Mouse (Mus musculus): Measurements from ENCODE around the gene Scarb1. TPM values are rescaled to one million over a fixed set of nuclear protein-coding genes. Genes with fewer than 3 reads are reported as not detected.

Gene Scarb1
- polyA plus RNA-seq, 1 experiment = 13.2 TPM

DNA sequence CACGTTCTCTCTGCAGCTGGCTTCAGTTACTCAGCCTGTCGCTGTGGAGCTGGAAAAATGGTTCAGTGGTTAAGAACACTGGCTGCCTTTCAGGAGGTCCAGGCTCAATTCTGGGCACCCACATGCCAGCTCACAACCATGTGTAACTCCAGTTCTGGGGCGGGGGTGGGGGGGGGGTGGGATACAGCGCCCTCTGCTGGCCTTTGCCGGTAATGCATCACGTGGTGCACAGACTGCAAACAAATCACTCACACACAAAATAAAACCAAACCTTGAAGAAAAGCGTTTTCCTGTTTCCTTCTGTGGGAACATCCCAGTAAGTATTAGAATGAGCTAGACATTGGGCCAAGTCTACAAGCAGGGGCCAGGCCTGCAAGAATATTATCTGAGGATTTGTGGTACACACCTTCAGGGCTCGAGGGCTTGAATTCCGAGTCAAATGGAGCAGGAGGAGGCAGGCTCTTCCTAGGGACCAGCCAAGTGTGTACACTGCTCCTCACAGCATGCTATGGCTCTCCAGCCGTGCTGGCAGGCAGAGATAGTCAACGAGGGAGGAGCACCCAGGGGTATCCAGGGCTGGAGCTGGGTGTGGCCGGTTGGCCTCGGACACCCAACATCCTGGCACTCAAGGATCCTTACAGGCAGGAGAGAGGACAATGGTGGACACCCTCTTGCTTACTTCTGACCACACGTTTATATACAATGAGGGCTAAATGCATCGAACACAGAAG, 88.8 kb downstream of the Scarb1 start:
- 32% methylated on average over 15 of the region's 15 CpGs for WGBS
- no peak for DNase-seq (ENCODE audit: low read depth, low spot score)

DNA sequence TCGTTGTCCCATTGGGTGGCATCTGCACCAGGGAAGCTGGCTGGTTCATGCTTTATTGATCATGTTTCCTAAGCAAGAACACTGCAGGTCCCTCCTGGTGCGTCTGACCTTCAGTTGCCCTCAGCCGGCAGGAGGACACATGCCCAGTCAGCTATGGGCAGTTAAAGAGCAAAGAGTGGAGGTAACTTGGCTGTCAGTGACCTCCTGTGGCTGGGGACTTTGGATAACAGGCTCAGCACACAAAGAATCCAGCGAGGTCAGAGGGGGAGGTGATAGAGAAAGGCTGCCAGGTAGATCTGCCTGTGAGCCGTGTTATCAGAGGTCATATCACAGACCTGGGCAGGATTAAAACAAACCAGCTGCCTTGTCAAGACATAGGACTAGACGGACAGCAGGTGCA, 91.7 kb downstream of the Scarb1 start:
- no peak for DNase-seq (ENCODE audit: low read depth, low spot score)
- WGBS = 48% methylated on average over 6 of the region's 6 CpGs

DNA sequence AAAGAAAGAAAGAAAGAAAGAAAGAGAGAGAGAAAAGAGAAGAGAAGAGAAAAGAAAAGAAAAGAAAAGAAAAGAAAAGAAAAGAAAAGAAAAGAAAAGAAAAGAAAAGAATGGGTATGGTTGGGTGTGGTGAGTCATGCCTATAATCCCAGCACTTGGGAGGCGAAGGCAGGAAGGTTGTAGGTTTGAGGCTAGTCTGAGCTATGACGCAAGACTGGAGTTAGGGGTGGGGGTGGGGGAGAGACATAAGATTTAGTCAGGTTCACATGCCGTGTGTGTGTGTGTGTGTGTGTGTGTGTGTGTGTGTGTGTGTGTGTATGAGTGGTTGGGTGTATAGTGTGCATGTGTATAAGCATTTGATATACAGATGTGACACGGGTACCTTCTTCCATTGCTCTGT, 94.2 kb downstream of the Scarb1 start:
- no peak for DNase-seq (ENCODE audit: low read depth, low spot score)
- WGBS = 81% methylated on average over 4 of the region's 4 CpGs

- DNase-seq (ENCODE audit: low read depth, low spot score) = no peak
- 4% methylated on average over 27 of the region's 27 CpGs for WGBS
Measured at GRCm38 (mm10) chr5:125245534-125246151, 95.3 kb downstream of the Scarb1 start.

GRCm38 (mm10) chr5:125244825-125245533, 95.9 kb downstream of the Scarb1 start:
- no peak for DNase-seq (ENCODE audit: low read depth, low spot score)
- WGBS = 38% methylated on average over 13 of the region's 13 CpGs

DNA sequence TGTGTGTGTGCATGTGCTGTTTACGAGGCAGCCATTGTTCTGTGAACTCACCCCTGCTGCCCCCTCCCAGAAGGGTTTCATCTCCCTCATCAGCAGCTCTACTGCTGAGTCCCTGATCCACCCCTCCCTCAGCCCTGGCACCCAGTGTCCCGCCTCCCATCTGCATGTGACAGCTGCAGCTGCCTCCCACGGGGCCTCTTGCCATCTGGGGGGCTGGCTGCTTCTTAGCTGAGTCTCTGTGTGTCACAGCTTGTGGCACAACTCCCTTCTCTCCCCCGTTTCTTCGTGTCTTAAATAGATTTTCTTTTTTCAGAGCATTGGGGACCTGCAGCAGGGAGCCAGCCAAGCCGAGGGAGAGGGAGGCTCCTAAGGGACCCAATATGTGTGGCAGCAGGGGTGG, 97.0 kb downstream of the Scarb1 start:
- DNase-seq (ENCODE audit: low read depth, low spot score) = no peak

GRCm38 (mm10) chr5:125242111-125242510, 98.8 kb downstream of the Scarb1 start:
- 45% methylated on average over 7 of the region's 7 CpGs for WGBS
- DNase-seq (ENCODE audit: low read depth, low spot score) = no peak

More for the DNA sequence above, 97.0 kb downstream of the Scarb1 start:
- WGBS = 59% methylated on average over 6 of the region's 6 CpGs

GRCm38 (mm10) chr5:125241627-125242026, 99.3 kb downstream of the Scarb1 start:
- no peak for DNase-seq (ENCODE audit: low read depth, low spot score)
- 55% methylated on average over 7 of the region's 7 CpGs for WGBS

GRCm38 (mm10) chr5:125240124-125240781, 100.6 kb downstream of the Scarb1 start:
- DNase-seq (ENCODE audit: low read depth, low spot score) = no peak
- 29% methylated on average over 6 of the region's 6 CpGs for WGBS

DNA sequence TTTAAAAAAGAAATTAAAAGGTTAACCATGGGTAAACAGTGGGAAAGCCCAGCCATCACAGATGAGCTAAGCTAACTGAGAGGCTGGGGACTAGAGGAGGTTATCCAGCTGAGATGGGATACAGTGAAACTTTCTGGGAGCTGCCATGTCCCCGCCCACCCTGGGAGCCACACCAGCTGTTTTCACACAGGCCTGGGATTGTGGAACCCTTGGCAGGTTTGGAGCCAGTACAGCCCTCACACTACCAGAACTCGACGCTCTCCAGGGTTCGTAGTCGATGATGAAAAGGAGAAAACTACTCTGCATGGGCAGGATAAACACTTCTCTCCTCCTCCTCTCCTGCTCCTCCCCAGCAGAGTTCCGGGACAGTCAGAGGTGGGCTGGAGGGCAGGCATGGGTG, 105.0 kb downstream of the Scarb1 start:
- no peak for DNase-seq (ENCODE audit: low read depth, low spot score)
- WGBS = 50% methylated on average over 6 of the region's 6 CpGs

DNA sequence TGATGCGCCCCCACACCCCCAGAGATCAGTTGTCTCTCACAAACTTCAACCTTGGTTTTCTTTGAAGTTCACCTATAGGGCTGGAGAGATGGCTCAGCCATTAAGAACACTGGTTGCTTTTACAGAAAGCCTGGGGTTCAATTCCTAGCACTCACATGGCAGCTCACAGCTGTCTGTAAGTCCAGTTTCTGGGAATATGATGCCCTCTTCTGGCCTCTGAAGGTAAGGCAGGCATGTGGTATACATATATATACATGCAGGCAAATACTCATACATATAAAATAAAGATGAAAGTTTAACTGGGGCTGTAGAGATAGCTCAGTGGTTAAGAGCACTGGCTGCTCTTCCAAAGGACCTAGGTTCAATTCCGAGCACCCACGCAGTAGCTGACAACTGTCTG, 105.5 kb downstream of the Scarb1 start:
- no peak for DNase-seq (ENCODE audit: low read depth, low spot score)
- WGBS = 94% methylated on average over 3 of the region's 3 CpGs

DNA sequence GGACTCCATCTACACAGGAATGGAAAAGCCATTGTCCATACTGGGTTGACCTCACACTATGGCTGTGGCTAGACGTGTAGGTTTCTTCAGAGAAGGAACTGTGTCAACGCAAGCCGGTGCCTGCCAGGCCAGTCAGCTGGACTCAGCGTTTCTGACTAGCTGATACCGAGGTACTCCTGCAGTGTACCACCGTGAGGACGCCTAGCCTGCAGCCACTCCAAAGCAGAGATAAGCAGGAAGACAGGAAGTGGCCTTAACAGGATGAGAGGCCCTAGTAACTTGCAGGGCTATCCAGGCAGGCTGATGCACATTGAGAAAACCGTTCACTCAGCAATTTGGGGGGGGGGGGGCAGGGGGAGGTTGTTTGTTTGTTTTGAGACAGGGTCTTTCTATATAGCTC, 106.5 kb downstream of the Scarb1 start:
- DNase-seq (ENCODE audit: low read depth, low spot score) = no peak
- WGBS = 58% methylated on average over 8 of the region's 8 CpGs

- 87% methylated on average over 1 of the region's 1 CpGs for WGBS
- no peak for DNase-seq (ENCODE audit: low read depth, low spot score)
Measured at GRCm38 (mm10) chr5:125233478-125233877, 107.4 kb downstream of the Scarb1 start.

GRCm38 (mm10) chr5:125232443-125232979, 108.4 kb downstream of the Scarb1 start:
- no peak for DNase-seq (ENCODE audit: low read depth, low spot score)
- WGBS = 78% methylated on average over 7 of the region's 7 CpGs

DNA sequence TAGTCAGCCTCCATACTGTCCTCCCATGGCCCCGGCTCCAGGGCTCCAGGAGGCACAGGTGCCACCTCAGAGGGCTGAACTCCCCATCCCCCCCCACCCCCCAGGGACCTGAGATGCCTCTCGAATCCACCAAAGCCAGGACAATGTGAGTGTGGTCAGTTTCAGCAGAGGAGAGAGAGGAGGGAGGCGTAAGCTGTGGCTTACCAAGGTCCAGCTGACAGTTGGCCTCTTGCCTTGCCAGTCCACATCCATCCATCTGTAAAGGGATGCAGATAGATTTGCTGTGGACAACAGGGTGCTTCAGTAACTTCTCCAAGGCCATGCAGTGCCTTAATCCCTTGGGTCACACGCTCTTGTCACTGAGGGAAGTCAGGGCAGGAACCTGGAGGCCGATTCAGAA, 110.4 kb downstream of the Scarb1 start:
- no peak for DNase-seq (ENCODE audit: low read depth, low spot score)
- WGBS = 74% methylated on average over 5 of the region's 5 CpGs

DNA sequence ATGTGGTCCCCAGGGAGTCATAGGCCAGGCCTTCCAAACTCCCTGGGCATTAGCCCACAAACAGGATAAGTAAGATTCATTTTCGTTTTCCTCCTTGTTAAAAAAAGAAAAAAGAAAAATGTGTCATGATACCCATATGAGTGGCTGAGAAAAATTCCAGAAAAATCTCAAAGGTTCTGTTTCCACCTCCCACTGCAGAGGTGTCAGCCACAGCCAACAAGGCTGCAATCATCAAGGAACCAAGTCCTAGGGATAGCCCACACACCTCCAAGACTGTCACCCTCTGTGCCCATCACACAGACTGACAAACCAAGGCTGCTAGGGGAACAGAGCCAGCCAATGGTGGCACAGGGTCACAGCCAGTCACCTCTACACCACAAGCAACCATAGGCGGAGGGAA, 111.8 kb downstream of the Scarb1 start:
- no peak for DNase-seq (ENCODE audit: low read depth, low spot score)
- 74% methylated on average over 2 of the region's 2 CpGs for WGBS

- WGBS = 98% methylated on average over 4 of the region's 4 CpGs
- no peak for DNase-seq (ENCODE audit: low read depth, low spot score)
Measured at GRCm38 (mm10) chr5:125227699-125228098, 113.2 kb downstream of the Scarb1 start.
